Mouse (Mus musculus) ES-CJ7 (cell line): Measurements from ENCODE around the gene Gm10147.
"Not testable (repeated sequence)": the region's sequence is repeated elsewhere in the genome, so short reads cannot be mapped to it uniquely, and the experiment has no call there.

Source experiments
- DNase-seq: peaks from one replicate; pipeline ENCODE4 v3.0.0; 2011; ENCODE audit warnings: low read depth, low spot score

Gene Gm10147

GRCm38 (mm10) chrX:28607742-28608141, at the start of gene Gm10147:
TSS of gene Gm10147 (minus strand) at chrX:28607842.
- not testable (repeated sequence) for DNase-seq
